Mouse (Mus musculus) kidney, postnatal 4 days (tissue): ENCODE data around the gene Pmvk.
A peak's percentile ranks its signal among the peaks of the same experiment; 100 is the strongest.

Experiments used
- DNase-seq, 2 experiments: peaks; one replicate each; pipeline ENCODE4 v3.0.0; 2021; ENCODE audit warnings: mixed read lengths in 2 of 2

Pmvk gene

GRCm38 (mm10) chr3:89454401-89455177 is at the start of gene Pmvk:
TSS of gene Pmvk (plus strand) at chr3:89454541.
- no peak for DNase-seq

- no peak for DNase-seq
These were observed 47.5 kb upstream of the Pmvk start for GRCm38 (mm10) chr3:89406887-89407286.

GRCm38 (mm10) chr3:89408448-89408847 is 45.9 kb upstream of the Pmvk start:
- DNase-seq = no peak

GRCm38 (mm10) chr3:89409701-89410100 is 44.6 kb upstream of the Pmvk start:
- DNase-seq = no peak

GRCm38 (mm10) chr3:89410864-89411263 is 43.5 kb upstream of the Pmvk start:
- no peak for DNase-seq

- DNase-seq = peak; percentile 95 to 97
These were observed 42.6 kb upstream of the Pmvk start, which contains the start of gene Flad1 for GRCm38 (mm10) chr3:89411490-89412393. TSS of gene Flad1 (minus strand) at chr3:89411870.

GRCm38 (mm10) chr3:89416158-89416557 is 38.2 kb upstream of the Pmvk start:
- no peak for DNase-seq

GRCm38 (mm10) chr3:89417131-89417530 is 37.2 kb upstream of the Pmvk start:
- DNase-seq = no peak

GRCm38 (mm10) chr3:89417840-89418169 is 36.5 kb upstream of the Pmvk start:
- DNase-seq = no peak

GRCm38 (mm10) chr3:89418170-89418860 is 36.0 kb upstream of the Pmvk start, which contains the start of the genes Cks1b and Shc1:
TSS of gene Cks1b (minus strand) at chr3:89418383.
TSS of gene Shc1 (plus strand) at chr3:89418443.
- peak; percentile 94 to 96 for DNase-seq

- peak; percentile 92 to 95 for DNase-seq
These were observed 35.5 kb upstream of the Pmvk start for GRCm38 (mm10) chr3:89418861-89419250.

GRCm38 (mm10) chr3:89419571-89419970 is 34.8 kb upstream of the Pmvk start:
- DNase-seq = peak; percentile 62 to 71

GRCm38 (mm10) chr3:89419981-89420380 is 34.4 kb upstream of the Pmvk start:
- peak in 1 of 2 experiments; percentile 26 for DNase-seq

GRCm38 (mm10) chr3:89420421-89420820 is 33.9 kb upstream of the Pmvk start:
- DNase-seq = no peak

GRCm38 (mm10) chr3:89421002-89421774 is 33.2 kb upstream of the Pmvk start:
- DNase-seq = peak; percentile 82 to 89

GRCm38 (mm10) chr3:89421810-89422473 is 32.4 kb upstream of the Pmvk start:
- DNase-seq = peak; percentile 53 to 66

- no peak for DNase-seq
These were observed 31.7 kb upstream of the Pmvk start for GRCm38 (mm10) chr3:89422556-89423205.

- DNase-seq = no peak
These were observed 29.8 kb upstream of the Pmvk start for GRCm38 (mm10) chr3:89424416-89425140.

GRCm38 (mm10) chr3:89425141-89425525 is 29.2 kb upstream of the Pmvk start:
- no peak for DNase-seq

- no peak for DNase-seq
These were observed 28.5 kb upstream of the Pmvk start for GRCm38 (mm10) chr3:89425876-89426275.
